Mouse (Mus musculus): ENCODE data around the gene Ptprj.

Ptprj gene

GRCm38 (mm10) chr2:90522455-90522854 is 58.0 kb downstream of the Ptprj start:
- DNase-seq (ENCODE audit: low spot score) = no peak

GRCm38 (mm10) chr2:90521909-90522308 is 58.5 kb downstream of the Ptprj start:
- DNase-seq (ENCODE audit: low spot score) = no peak

GRCm38 (mm10) chr2:90518296-90518695 is 62.2 kb downstream of the Ptprj start:
- no peak for DNase-seq (ENCODE audit: low spot score)

GRCm38 (mm10) chr2:90514969-90515368 is 65.5 kb downstream of the Ptprj start:
- no peak for DNase-seq (ENCODE audit: low spot score)

- DNase-seq (ENCODE audit: low spot score) = no peak
Measured at GRCm38 (mm10) chr2:90509268-90509667, 71.2 kb downstream of the Ptprj start.

- no peak for DNase-seq (ENCODE audit: low spot score)
Measured at GRCm38 (mm10) chr2:90506143-90506542, 74.3 kb downstream of the Ptprj start.

- DNase-seq (ENCODE audit: low spot score) = peak; percentile 35
Measured at GRCm38 (mm10) chr2:90504731-90505171, 75.7 kb downstream of the Ptprj start.

- DNase-seq (ENCODE audit: low spot score) = no peak
Measured at GRCm38 (mm10) chr2:90503182-90503833, 77.1 kb downstream of the Ptprj start.

GRCm38 (mm10) chr2:90502738-90503137 is 77.7 kb downstream of the Ptprj start:
- DNase-seq (ENCODE audit: low spot score) = no peak

- DNase-seq (ENCODE audit: low spot score) = no peak
Measured at GRCm38 (mm10) chr2:90501708-90502107, 78.7 kb downstream of the Ptprj start.

- DNase-seq (ENCODE audit: low spot score) = no peak
Measured at GRCm38 (mm10) chr2:90500892-90501291, 79.6 kb downstream of the Ptprj start.

GRCm38 (mm10) chr2:90499002-90499401 is 81.4 kb downstream of the Ptprj start:
- no peak for DNase-seq (ENCODE audit: low spot score)

GRCm38 (mm10) chr2:90497551-90497950 is 82.9 kb downstream of the Ptprj start:
- DNase-seq (ENCODE audit: low spot score) = no peak

GRCm38 (mm10) chr2:90496680-90497074 is 83.8 kb downstream of the Ptprj start:
- DNase-seq (ENCODE audit: low spot score) = no peak

GRCm38 (mm10) chr2:90496012-90496679 is 84.3 kb downstream of the Ptprj start:
- no peak for DNase-seq (ENCODE audit: low spot score)

- no peak for DNase-seq (ENCODE audit: low spot score)
Measured at GRCm38 (mm10) chr2:90490279-90491046, 90.0 kb downstream of the Ptprj start.

- no peak for DNase-seq (ENCODE audit: low spot score)
Measured at GRCm38 (mm10) chr2:90489839-90490238, 90.6 kb downstream of the Ptprj start.

- DNase-seq (ENCODE audit: low spot score) = no peak
Measured at GRCm38 (mm10) chr2:90488690-90489590, 91.5 kb downstream of the Ptprj start.

GRCm38 (mm10) chr2:90487471-90488238 is 92.8 kb downstream of the Ptprj start:
- peak; percentile 10 for DNase-seq (ENCODE audit: low spot score)

GRCm38 (mm10) chr2:90486226-90486755 is 94.2 kb downstream of the Ptprj start:
- DNase-seq (ENCODE audit: low spot score) = no peak

- DNase-seq (ENCODE audit: low spot score) = no peak
Measured at GRCm38 (mm10) chr2:90481505-90481904, 98.9 kb downstream of the Ptprj start.
